Mouse (Mus musculus) bone marrow, adult 2 months (tissue): Measurements from ENCODE around the gene Aff1.

Experiments used
- CTCF ChIP-seq: fragments of 200-500 bp; IDR thresholded peaks from 2 replicates; pipeline ENCODE4 v1.5.1; 2011; ENCODE audit warnings: low read length, control low read depth; ENCODE audit not compliant: control insufficient read depth, insufficient read depth
- POLR2A ChIP-seq: fragments of 200-500 bp; IDR thresholded peaks from 2 replicates; pipeline ENCODE4 v1.6.1; 2011; ENCODE audit warnings: low read depth, mild to moderate bottlenecking, control low read depth, low read length, borderline replicate concordance; ENCODE audit not compliant: control insufficient read depth

DNA sequence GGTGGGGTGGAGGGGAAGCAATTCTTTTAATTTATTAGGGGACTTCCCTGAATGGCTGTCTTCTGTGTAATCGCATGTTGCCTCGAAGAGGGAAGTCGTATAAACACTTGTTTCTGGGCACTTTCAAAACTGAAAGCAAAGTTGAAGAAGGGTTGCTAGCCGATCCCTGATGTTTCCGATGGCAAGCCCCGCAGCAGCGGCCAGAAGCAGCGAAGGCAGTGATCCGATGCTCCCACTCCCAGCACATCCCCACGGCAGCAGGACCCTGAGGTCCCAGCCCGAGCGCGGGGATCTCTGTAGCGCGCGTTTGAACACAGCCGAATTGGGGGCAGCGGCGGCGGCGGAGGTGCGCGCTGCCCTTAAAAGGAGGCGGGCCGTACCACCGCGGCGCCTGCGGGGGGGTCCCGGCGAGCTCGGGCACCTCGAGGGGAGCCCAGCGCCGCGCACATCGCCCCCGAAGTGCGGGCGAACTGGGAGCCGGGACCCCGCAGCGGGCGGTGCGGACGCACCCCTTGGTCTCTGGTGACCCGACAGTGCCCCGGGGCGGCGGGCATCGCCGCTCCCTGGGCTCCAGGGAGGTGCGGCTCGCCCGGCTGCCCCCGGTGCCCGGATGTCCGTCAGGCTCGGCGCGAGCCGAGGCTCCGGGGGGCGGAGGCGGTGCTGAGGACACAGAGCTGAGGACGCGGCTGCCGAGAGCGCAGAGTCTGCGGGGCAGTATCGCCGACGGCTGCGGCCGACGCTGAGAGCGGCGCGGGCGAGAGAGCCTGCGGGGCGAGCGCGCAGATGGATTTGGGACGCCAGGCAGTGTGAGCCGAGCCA lies 61.5 kb downstream of the Aff1 start:
- TF ChIP-seq POLR2A (peak; percentile 98), CTCF (no peak)
